Mouse (Mus musculus) ES-E14 (cell line): Measurements from ENCODE around the gene Tespa1.

ENCODE experiments used
- CHD2 ChIP-seq: IDR thresholded peaks from 2 replicates; pipeline ENCODE4 v1.6.1; 2014; ENCODE audit warnings: mild to moderate bottlenecking, low read depth, low read length, inconsistent platforms
- HCFC1 ChIP-seq: IDR thresholded peaks from 2 replicates; pipeline ENCODE4 v1.6.1; 2012; ENCODE audit warnings: low read length, inconsistent platforms, borderline replicate concordance; ENCODE audit not compliant: insufficient read depth
- MAFK ChIP-seq: IDR thresholded peaks from 2 replicates; pipeline ENCODE4 v1.6.1; 2014; ENCODE audit warnings: mild to moderate bottlenecking, low read depth, low read length, inconsistent platforms; ENCODE audit not compliant: insufficient read depth
- ZC3H11A ChIP-seq: IDR thresholded peaks from 2 replicates; pipeline ENCODE4 v1.6.1; 2012; ENCODE audit warnings: low read depth, mild to moderate bottlenecking, inconsistent platforms, low read length, borderline replicate concordance
- ZNF384 ChIP-seq: IDR thresholded peaks from 2 replicates; pipeline ENCODE4 v1.6.1; 2012; ENCODE audit warnings: low read depth, low read length, inconsistent platforms

GRCm38 (mm10) chr10:130337581-130337980 is 14.9 kb downstream of the Tespa1 start:
- TF ChIP-seq MAFK (no peak), CHD2 (no peak), ZNF384 (no peak), HCFC1 (no peak), ZC3H11A (no peak)
